Mouse (Mus musculus): ENCODE results near the gene Flt1.

- TF ChIP-seq POLR2A (IDR thresholded peaks at IDR 0.05; ENCODE audit: borderline replicate concordance, low read depth, low read length) (no peak), CTCF (IDR thresholded peaks at IDR 0.05; ENCODE audit: low read depth, low read length) (no peak)
Observed at GRCm38 (mm10) chr5:147623747-147624146, 102.1 kb downstream of the Flt1 start.
